Mouse (Mus musculus) left cerebral cortex, adult 18-20 months (tissue): ENCODE results near the gene Zfp213. TPM values are rescaled to one million over a fixed set of nuclear protein-coding genes. Genes with fewer than 3 reads are reported as not detected.
"Not testable (repeated sequence)": the region's sequence is repeated elsewhere in the genome, so short reads cannot be mapped to it uniquely, and the experiment has no call there.

ENCODE experiments used
- DNase-seq, 2 experiments: peaks; one replicate each; pipeline ENCODE4 v3.0.0; 2021 to 2022; ENCODE audit warnings: low spot score in 2 of 2, mixed read lengths in 1 of 2
- long read RNA-seq, 2 experiments: library from polyadenylated mRNA; stranded (forward); transcript quantifications; one replicate each; pipeline ENCODE4 v2.0.0; 2021
- total RNA-seq, 2 experiments: library from RNA; stranded (reverse); gene quantifications; 2 replicates each; pipeline ENCODE4 v1.2.3; 2021

The Zfp213 gene
- total RNA-seq = 1 to 10 TPM; 6.8 to 7.1 TPM
- long read RNA-seq, experiment 1, transcript Zfp213-201 (6 exons, 2,686 nt) = major isoform, 17 of 19 reads
- long read RNA-seq, experiment 1, partial matches to known transcripts = 0 of 19 reads
- long read RNA-seq, experiment 1, other reads (novel, unspliced or antisense) = 2 of 19 reads
- long read RNA-seq, experiment 2, transcript Zfp213-201 (6 exons, 2,686 nt) = major isoform, 13 of 17 reads
- long read RNA-seq, experiment 2, partial matches to known transcripts = 2 of 17 reads
- long read RNA-seq, experiment 2, other reads (novel, unspliced or antisense) = 2 of 17 reads

DNA sequence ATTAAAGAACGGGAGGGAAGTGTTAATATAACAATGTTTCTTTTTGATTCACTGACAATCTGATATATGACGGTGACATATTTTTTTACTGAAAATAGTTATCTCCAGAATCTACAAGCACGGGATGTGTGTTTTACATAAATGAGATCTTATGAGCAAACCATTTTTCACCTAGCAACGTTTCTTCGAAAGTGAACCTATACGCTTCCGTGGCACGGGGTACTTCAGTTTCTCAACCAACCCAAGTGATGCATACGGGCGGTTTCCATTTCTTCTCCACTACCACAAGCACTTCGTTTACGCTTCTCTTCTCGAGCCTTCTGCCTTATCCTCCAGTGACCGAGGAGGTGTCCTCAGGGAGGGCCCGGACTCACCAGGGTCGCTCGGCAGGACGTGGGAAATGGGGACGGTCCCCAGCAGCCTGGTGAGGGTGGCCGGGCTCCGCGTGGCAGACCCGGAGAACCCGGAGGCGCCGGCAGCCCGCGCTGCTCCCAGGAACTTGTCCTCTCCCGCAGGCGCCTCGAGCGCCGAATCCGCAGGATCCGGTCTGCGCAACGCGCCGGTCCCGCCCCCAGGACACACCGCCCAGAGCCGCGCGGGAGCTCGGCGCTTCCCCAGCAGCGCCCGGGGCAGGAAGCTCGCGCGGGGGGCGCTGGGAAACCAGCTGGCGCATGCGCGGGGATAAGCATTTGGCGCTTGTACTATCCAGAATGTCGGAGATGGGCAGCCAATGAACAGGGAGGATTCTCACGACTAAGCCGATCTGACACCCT lies at the start of gene Zfp213:
TSS of gene Zfp213 (minus strand) at position 644 of the 773 bp plus-strand sequence.
- DNase-seq = peak; percentile 96 to 98

DNA sequence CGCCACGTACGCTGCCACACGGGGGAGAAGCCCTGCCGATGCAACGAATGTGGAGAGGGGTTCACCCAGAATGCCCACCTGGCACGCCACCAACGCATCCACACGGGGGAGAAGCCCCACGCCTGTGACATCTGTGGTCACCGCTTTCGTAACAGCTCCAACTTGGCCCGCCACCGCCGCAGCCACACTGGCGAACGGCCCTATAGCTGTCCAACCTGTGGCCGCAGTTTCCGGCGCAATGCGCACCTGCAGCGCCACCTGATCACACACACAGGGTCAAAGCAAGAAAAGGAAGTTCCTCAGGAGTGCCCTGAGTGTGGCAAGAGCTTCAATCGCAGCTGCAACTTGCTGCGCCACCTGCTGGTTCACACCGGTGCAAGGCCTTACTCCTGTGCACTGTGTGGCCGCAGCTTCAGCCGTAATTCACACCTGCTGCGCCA lies 46.3 kb upstream of the Zfp213 start:
- peak; percentile 41 to 44 for DNase-seq

DNA sequence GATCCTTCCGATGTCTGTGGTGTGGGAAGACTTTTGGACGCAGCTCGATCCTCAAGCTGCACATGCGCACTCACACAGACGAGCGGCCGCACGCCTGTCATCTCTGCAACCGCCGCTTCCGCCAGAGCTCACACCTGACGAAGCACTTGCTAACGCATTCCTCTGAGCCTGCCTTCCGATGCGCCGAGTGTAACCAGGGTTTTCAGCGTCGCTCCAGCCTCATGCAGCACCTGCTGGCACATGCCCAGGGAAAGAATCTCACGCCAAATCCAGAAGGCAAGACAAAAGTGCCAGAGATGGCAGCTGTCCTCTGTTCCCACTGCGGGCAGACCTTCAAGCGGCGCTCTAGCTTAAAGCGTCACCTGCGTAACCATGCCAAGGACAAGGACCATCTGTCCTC lies 45.6 kb upstream of the Zfp213 start:
- no peak for DNase-seq

- no peak for DNase-seq
Observed at GRCm38 (mm10) chr17:23605220-23605619, 41.2 kb upstream of the Zfp213 start.

GRCm38 (mm10) chr17:23604394-23604793 lies 40.4 kb upstream of the Zfp213 start:
- DNase-seq = no peak

DNA sequence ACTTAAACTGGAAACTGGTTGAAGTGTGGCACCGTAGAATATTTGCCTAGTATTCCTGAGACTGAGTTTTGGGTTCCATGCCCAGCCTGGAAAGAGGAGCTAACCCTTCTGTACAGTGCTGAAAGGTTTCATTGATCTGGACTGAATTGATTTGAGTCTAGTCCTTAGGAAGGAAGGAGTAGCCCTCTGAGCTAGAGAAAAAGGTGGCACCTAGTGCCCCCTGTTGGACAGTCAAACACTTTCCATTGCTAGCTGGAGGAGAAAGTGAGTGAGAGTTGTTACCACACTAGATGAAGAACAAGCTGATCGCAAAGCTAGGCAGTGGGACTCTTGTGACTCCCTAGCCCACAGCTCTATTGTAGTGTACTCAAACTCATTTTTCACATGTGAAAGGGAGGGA lies 39.5 kb upstream of the Zfp213 start:
- DNase-seq = no peak

- DNase-seq = no peak
Observed at GRCm38 (mm10) chr17:23603077-23603476, 39.0 kb upstream of the Zfp213 start.

- DNase-seq = no peak
Observed at GRCm38 (mm10) chr17:23601836-23602585, 38.0 kb upstream of the Zfp213 start.

- no peak for DNase-seq
Observed at GRCm38 (mm10) chr17:23600641-23601622, 36.9 kb upstream of the Zfp213 start, which contains the start of gene Zscan10. Gene Zscan10 (plus strand): TSS chr17:23600856.

DNA sequence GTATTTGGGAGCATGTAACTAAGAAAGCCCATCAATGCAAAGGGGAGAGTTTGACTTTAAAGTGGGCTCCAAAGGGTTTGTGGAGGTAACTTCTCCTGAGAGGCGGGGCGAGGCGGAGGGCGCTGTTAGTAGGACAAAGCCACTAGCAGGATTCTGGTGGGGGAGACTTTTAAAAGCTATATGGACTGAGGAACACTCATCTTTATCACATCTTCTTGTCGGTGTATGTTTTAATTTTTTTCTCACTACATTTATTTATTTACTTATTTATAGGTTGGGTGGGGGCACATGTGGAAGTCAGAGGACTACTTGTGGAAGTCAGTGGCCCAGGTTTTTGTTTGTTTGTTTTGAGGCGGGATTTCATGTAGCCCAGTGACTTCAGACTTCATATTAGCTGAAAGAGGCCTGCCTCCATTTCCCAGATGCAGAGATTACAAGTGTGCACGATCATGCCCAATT lies 35.6 kb upstream of the Zfp213 start:
- DNase-seq = no peak

DNA sequence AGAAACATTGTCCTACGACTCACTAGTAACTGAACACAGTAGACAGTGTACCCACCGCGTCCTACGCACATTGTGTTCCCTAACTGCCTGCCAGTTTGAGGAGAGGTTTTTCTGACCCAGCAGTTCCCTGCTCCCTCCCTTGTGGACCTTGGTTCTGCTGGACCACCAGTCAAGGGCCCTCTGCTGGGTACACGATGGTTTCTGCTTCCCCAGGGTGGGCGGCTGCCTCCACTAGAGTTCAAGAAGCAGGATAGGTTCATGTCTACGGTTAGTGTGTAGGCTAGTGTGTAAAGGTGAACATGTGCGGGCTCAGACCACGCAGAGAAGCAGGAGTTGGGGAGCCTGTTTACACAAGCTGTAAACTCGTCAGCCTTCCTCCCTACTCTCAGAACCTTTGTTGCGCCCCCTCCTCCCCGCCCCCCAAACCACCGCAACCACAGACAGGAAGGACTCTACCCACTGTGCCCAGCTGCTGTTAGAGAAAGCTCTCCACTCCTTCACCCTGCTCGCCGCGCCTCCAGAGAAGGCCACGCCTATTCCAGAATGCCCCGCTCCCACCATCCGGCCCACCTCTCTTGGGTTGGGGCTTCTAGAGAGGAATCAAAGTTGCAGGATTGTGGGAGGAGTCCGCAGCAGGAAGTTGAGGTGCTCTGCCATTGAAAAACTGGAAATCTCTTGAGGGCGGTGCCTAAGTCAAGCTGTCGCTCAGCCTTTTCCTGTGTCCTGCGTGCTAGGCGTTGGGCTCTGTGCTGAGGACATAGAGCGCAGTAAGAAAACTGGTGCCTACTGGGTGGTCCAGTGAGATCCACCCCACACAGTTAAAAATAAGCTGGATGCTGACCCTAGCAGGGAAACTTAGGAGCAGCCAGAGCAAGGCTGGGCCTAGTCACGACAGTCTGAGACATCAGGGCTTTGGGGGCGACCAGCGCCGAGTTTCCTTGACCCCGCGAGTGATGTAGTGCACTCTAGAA lies 34.8 kb upstream of the Zfp213 start, which contains the start of gene Zfp13:
TSS of gene Zfp13 (minus strand) at position 906 of the 971 bp plus-strand sequence.
- DNase-seq = peak; percentile 60 to 75

- DNase-seq = not testable (repeated sequence)
Observed at GRCm38 (mm10) chr17:23595139-23595538, 31.1 kb upstream of the Zfp213 start.

DNA sequence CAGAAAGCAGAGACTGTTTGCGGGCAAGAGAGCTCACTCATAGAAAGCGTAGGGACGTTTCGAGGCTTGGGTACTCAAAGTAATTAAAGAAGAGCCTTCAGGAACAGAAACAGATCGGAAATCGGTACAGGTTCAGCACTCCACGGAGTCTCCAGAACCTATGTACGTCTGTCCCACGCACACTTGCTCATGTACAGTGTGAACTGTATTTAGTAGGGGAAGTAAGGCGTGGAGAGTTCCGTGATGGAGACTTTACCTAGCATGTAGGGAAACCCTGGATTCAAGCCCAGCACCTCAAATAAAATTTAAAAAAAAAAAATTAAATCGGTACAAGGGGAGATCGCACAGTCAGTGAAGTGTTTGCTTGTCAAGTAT lies 28.9 kb upstream of the Zfp213 start:
- DNase-seq = no peak

- peak; percentile 98 to 99 for DNase-seq
Observed at GRCm38 (mm10) chr17:23592208-23592925, 28.3 kb upstream of the Zfp213 start.

DNA sequence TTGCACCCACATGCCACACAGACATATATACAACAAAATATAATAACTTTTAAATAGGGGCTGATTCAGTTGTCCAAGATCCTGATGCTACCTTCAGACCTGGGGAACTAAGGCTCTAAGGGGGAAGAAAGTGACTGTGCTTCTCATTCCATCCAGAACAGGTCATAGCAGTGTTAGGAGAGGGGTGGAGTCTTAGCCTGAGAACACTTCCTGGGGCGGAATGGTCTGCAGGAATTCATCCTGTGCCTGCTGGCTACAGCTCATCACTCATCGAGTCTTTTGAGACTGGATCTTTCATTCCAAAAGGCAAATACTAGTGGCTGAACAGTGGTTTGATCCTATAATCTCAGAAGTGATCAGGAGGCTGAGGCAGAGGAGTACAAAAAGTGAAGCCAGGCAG lies 23.2 kb upstream of the Zfp213 start:
- no peak for DNase-seq

GRCm38 (mm10) chr17:23585721-23586491 lies 21.9 kb upstream of the Zfp213 start:
- peak; percentile 69 to 75 for DNase-seq

DNA sequence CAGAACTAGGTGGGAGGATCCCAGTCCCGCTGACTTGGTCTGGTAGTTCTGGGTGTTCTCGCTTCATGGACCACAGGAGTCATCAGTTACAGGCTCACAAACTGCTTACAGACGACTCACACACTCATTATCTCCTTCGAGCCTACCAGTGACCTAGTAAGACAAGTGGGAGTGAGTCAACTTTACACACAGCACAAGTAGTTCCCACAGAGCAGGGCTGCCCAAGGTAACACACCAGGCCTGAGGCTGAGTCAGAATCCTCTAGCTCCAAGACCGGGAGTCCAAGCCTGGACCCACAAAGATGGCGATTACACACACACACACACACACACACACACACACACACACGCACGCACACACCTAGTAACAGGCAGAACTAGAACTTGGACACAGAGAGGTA lies 20.7 kb upstream of the Zfp213 start:
- no peak for DNase-seq
